25 mouse cellular contexts compared by ENCODE assay signal in genomic region chr1:44810336-44810735, GRCm38 (mm10).
"Had no signal": no experiment of that assay in that cellular context is flagged by ENCODE, and none has a peak within 500 bp of the region (broad histone marks: within the 10 kb centered on the region; RNA-seq: fewer than 3 reads in every experiment).

No protein-coding gene starts in this region.

- H3K4me1 ChIP-seq: heart, embryonic 13.5 days; heart, embryonic 15.5 days; hindbrain, embryonic 10.5 days; hindbrain, embryonic 12.5 days; intestine, embryonic 15.5 days; kidney, embryonic 15.5 days; limb, embryonic 13.5 days; limb, embryonic 15.5 days; liver, embryonic 12.5 days had no signal

- H3K9me3 ChIP-seq: heart, embryonic 13.5 days; heart, embryonic 15.5 days; hindbrain, embryonic 10.5 days; hindbrain, embryonic 12.5 days; intestine, embryonic 15.5 days; kidney, embryonic 15.5 days; limb, embryonic 13.5 days; limb, embryonic 15.5 days; liver, embryonic 12.5 days had no signal

- H3K4me3 ChIP-seq: heart, adult 2 months; heart, embryonic 13.5 days; heart, embryonic 15.5 days; hindbrain, embryonic 10.5 days; hindbrain, embryonic 12.5 days; intestine, embryonic 15.5 days; kidney, embryonic 15.5 days; limb, embryonic 13.5 days; limb, embryonic 15.5 days; liver, embryonic 12.5 days had no signal

- DNase-seq: gastrocnemius, postnatal 14 days; heart, adult 2 months; heart, postnatal 4 days; kidney, adult 18-20 months; kidney, adult 8-10 months; kidney, postnatal 14 days; kidney, postnatal 36 days; layer of hippocampus, adult 9-11 months; layer of hippocampus, postnatal 36 days; left cerebral cortex, postnatal 4 days had no signal

- ATAC-seq: hindbrain, embryonic 16.5 days; inflammation-experienced regulatory T-cells, adult 6 months; intestine, embryonic 15.5 days; intestine, postnatal 0 days; liver, embryonic 12.5 days had no signal

- H3K9ac ChIP-seq: heart, embryonic 13.5 days; heart, embryonic 15.5 days; hindbrain, embryonic 12.5 days; hindbrain, embryonic 14.5 days; intestine, embryonic 15.5 days; kidney, embryonic 15.5 days; limb, embryonic 13.5 days; limb, embryonic 15.5 days; liver, embryonic 12.5 days had no signal

- H3K27me3 ChIP-seq: heart, embryonic 13.5 days; heart, embryonic 15.5 days; hindbrain, embryonic 12.5 days; intestine, embryonic 15.5 days; kidney, embryonic 15.5 days; limb, embryonic 13.5 days; limb, embryonic 15.5 days; liver, embryonic 12.5 days had no signal

- H3K36me3 ChIP-seq: heart, embryonic 13.5 days; heart, embryonic 15.5 days; hindbrain, embryonic 10.5 days; hindbrain, embryonic 12.5 days; intestine, embryonic 15.5 days; kidney, embryonic 15.5 days; limb, embryonic 13.5 days; limb, embryonic 15.5 days; liver, embryonic 12.5 days had no signal

- H3K27ac ChIP-seq: heart, adult 2 months; heart, embryonic 13.5 days; heart, embryonic 15.5 days; hindbrain, embryonic 10.5 days; hindbrain, embryonic 12.5 days; hindbrain, embryonic 14.5 days; intestine, embryonic 15.5 days; kidney, embryonic 15.5 days; kidney, postnatal 0 days; limb, embryonic 13.5 days; limb, embryonic 15.5 days; liver, embryonic 12.5 days had no signal

- H3K4me2 ChIP-seq: heart, embryonic 11.5 days; heart, embryonic 13.5 days; heart, embryonic 15.5 days; hindbrain, embryonic 12.5 days; hindbrain, embryonic 14.5 days; intestine, embryonic 15.5 days; kidney, embryonic 15.5 days; limb, embryonic 13.5 days; limb, embryonic 15.5 days; liver, embryonic 12.5 days had no signal
